Mouse (Mus musculus): Measurements from ENCODE around the gene Gm19935.

The Gm19935 gene

GRCm38 (mm10) chr8:90817293-90817692 lies at the start of gene Gm19935:
Gene Gm19935 (minus strand): TSS chr8:90817393.
- DNase-seq (ENCODE audit: low spot score) = no peak

DNA sequence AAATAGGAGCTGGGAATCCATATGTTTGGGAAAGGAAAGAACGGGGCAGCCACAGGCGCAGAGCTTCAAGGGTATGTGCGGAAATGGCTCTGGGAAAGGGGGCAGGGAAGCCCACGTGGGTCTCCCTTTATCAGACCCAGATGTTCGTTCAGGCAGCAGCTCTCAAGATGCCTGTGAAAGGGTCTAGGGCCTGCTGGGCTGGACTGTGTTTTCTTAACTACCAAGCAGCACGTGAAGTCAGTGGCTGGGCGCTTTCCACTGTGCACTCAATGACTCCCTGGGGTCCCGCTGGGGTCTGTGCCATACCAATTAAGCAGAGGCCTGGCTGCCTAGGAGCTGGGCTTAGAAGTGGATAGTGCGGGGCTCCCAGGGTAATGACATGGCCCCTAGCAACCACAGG lies 44.8 kb upstream of the Gm19935 start:
- DNase-seq (ENCODE audit: low spot score) = peak; percentile 64

GRCm38 (mm10) chr8:90861266-90861944 lies 44.2 kb upstream of the Gm19935 start:
- DNase-seq (ENCODE audit: low spot score) = no peak

DNA sequence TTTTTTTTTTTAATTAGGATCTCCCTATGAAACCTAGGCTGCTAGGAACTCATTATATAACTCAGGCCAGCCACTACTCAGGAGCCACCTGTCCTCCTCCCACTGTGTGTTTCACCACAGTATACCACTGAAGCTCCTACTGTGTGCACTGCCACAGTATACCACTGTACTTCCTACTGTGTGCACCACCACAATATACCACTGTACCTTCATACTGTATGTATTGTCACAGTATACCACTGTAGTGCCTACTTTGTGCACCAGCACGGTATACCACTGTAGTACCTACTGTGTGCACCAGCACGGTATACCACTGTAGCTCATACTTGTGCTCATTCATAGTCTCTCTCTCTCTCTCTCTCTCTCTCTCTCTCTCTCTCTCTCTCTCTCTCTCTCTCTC lies 40.9 kb upstream of the Gm19935 start:
- no peak for DNase-seq (ENCODE audit: low spot score)

- DNase-seq (ENCODE audit: low spot score) = no peak
Measured at GRCm38 (mm10) chr8:90856952-90857351, 39.8 kb upstream of the Gm19935 start.

- DNase-seq (ENCODE audit: low spot score) = no peak
Measured at GRCm38 (mm10) chr8:90856171-90856570, 39.0 kb upstream of the Gm19935 start.

DNA sequence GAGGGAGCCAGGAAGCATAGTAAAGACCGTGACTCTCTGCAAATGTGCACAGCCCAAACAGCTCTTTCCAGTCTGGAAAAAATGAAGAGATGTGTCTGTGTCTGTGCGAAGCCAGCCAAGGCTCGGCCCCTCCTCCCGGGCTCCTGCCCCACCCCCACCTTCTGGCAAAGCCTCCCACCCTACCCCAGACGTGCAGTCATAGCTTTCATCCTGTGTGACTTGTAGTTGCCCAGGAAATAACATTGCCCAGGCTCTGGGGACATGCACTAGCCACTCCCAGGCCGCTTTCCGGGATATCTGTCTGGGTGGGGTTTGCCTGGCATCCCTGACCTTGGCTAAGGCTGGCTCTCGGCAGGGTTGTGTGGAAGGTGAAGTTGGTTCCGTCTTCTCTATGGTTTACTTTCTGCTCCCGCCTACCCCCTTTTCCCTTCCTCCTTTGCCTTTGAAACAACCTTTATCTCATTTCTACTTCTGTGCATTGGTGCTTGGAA lies 37.5 kb upstream of the Gm19935 start:
- DNase-seq (ENCODE audit: low spot score) = no peak

DNA sequence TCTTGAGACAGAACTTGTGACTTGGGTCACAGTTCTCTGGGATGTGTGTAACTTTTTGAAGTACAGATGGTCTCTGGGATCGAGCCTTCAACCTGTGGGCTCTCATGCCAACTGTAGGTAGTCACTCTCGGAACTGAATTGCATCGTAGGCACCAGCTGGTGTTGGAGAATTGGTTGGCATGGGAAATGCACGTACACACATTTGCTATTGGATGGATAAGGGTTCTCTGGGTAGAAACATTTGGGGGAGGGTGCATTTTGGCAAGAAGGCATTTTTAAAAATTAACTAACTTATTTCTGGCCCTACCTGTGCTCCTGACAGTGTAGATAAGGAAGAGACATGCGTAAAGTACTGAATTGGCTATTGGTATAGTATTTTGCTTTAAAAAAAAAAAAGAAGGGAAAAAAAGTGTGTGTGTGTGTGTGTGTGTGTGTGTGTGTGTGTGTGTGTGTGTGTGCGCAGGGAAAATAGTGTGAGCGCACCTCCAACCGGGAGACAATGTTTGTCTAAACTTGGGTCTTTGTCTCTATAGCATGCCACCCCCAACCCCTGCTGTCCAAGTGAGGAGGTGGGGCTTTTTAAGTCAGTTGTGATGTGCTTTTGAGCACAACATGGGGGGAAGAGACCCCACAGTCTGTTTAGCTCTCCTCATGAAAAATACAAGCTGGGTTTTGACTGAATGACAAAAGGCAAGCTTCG lies 36.9 kb upstream of the Gm19935 start:
- DNase-seq (ENCODE audit: low spot score) = no peak

GRCm38 (mm10) chr8:90851544-90851943 lies 34.4 kb upstream of the Gm19935 start:
- no peak for DNase-seq (ENCODE audit: low spot score)

DNA sequence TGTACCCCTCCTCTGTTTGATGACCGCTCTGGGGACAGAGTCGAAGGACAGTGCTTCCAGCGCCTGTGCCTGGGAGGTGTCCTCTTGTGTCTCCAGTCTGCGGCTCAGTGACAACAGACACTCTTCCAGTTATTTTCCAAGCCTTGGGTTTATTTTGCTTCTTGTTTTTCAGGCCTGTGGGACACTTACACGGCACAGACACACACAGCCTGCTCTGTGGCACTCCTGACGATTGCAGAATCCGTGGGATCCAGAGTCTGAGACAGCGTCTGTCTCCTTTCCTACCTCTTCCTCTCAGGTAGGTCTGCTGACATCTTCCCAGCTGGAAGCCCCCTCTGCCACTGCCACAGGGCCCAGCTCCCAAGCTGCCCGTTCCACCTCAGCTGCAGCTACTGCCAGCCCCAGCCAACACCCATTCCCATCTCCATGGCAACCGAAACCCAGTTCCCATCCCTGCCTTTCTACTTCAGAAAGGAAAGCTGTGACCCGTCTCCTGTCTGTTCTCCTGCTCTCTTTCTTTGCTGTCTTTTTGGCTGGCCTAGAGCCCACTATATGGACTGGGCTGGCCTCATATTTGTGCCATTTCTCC lies 32.4 kb upstream of the Gm19935 start:
- DNase-seq (ENCODE audit: low spot score) = no peak

GRCm38 (mm10) chr8:90847980-90848379 lies 30.8 kb upstream of the Gm19935 start:
- peak; percentile 33 for DNase-seq (ENCODE audit: low spot score)

GRCm38 (mm10) chr8:90844179-90844967 lies 27.2 kb upstream of the Gm19935 start:
- no peak for DNase-seq (ENCODE audit: low spot score)

DNA sequence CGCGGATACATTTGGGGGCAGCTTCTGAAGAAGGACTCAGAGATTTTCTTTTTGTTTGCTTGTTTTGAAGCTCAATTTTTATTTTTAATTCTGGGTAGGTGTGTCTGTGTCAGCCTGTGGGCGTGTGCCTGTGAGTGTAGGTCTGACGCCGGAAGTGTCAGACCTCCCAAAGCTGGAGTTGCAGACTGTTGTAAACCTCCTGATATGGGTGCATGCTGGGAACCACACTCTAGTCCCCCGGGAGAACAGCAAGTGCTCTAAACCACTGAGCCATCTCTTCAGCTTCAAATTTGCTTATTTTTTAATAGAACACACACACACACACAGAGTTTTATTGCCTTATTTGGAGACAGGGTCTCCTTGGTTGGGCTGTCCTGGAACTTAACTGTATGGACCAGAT lies 25.9 kb upstream of the Gm19935 start:
- no peak for DNase-seq (ENCODE audit: low spot score)

DNA sequence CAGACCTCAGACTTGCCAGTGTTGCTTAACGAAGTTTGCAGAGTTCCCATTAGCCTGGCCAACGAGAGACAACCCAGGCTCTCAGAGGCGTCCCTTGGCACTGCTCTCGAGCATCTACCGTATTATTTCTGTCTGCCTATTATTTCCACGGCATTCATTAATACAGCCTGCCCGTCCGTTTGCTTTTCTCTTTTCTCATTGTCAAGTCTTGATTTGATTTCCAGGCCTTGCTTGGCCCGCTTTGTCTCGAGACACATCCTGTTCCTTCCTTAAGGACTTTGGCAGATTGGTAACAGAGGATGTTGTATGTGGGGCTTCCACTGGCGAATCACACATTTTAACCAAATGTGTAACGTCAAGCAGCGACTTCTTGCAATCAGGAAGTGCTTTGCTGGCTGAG lies 24.1 kb upstream of the Gm19935 start:
- DNase-seq (ENCODE audit: low spot score) = no peak

GRCm38 (mm10) chr8:90839725-90840714 lies 22.8 kb upstream of the Gm19935 start:
- peak; percentile 86 for DNase-seq (ENCODE audit: low spot score)

DNA sequence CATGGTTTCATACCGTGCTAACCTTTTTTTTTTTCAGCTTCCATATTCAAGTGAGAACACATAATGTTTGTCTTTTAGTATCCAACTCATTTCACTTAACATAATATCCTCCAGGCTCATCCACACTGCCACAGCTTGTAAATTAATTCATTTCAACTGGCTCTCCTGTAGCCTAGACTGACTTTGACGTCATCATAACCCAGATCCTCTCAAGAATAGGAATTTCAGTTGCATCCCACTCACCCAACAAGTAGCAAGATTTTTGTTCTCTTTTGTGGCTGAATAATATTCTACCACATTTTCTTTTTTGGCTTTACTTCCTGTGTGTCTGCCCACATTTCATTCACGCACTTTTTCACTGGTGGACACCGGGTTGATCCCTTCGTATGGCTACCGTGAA lies 20.2 kb upstream of the Gm19935 start:
- no peak for DNase-seq (ENCODE audit: low spot score)

GRCm38 (mm10) chr8:90834321-90834672 lies 17.1 kb upstream of the Gm19935 start:
- no peak for DNase-seq (ENCODE audit: low spot score)

DNA sequence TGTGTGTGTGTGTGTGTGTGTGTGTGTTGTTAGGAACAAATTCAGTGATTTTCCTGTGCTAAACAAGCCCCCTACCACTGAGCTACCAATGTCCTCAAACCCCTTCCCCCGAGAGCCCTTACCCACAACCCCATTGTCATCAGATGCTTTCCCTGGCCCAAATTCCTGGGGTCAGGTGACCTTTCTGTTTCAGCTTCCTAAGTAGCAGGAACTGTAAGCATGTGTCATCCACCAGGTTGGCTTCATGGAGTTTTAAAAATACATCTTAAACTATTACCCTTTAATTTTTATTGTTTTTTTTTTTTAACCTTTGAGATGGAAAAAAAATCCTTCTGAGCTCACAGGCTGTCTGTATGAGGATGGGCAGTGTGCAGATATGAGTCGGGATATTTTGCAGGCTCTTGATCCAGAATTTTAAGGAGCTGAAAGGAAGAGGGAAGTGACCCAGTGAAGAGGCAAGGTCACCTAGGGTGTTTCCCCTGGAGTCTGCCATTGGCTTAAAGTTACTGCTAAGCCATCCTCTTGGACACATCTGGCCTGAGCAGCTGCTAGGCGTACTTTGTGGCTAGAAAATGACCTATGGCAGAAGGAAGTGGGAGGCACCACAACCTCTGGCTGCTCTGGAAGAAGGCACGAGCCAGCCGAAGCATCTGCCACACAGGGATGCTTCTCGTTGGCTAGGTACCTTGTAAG lies 16.6 kb upstream of the Gm19935 start:
- no peak for DNase-seq (ENCODE audit: low spot score)

GRCm38 (mm10) chr8:90832576-90833289 lies 15.5 kb upstream of the Gm19935 start:
- peak; percentile 30 for DNase-seq (ENCODE audit: low spot score)

DNA sequence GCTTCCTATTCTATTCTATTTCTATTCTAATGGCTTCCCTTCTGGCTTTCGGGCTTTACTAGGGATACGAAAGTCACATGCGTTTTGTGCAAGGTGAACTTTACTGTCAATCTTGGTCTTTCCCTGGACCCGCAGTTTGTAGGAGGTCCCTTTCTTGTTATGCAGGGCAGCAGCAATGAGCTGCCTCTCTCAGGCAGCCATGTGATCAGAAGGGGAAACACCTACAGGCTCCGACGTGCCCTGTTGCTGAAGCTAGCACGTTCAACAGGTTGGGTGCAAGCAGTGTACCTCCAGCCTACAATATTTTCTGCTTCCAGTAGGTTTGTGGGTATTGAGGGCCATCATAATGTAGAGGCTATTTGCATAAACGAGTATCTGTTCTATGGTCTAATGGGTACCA lies 13.8 kb upstream of the Gm19935 start:
- no peak for DNase-seq (ENCODE audit: low spot score)
